Mouse (Mus musculus): ENCODE results near the gene Bcl11a. TPM values are rescaled to one million over a fixed set of nuclear protein-coding genes. Genes with fewer than 3 reads are reported as not detected.
A peak's percentile ranks its signal among the peaks of the same experiment; 100 is the strongest.

The Bcl11a gene
- polyA plus RNA-seq, 1 experiment, result 6.5 TPM

DNA sequence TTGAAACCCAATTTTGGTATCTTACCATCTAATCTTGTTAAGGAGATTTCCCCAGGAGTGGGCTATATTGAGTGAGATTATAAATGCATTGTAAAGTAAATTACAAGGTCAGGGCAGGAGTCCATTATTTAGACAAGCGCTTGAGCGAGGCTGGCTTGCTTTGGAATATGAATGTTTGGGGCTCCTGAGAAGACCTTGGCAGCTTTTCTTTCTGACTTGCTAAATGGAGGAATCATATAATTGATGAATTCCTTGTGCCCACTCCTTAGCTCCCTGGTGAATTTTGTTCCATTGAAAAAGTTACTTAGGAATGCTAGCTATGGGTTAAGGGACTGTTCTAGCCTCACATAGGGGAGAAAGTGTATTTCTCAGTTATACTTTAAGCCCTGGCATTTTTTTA lies 83.6 kb downstream of the Bcl11a start:
- no peak overlapping the region for H3K27ac ChIP-seq (ENCODE audit: control insufficient read depth, insufficient read depth, low read depth, low read length)
- TF ChIP-seq POLR2A (IDR thresholded peaks at IDR 0.05; ENCODE audit: control insufficient read depth, low read depth, low read length) (no peak), CTCF (IDR thresholded peaks at IDR 0.05; ENCODE audit: control insufficient read depth, insufficient read depth, insufficient replicate concordance, low read depth, low read length) (no peak)
- no peaks in the 10 kb centered on the region for H3K27me3 ChIP-seq (ENCODE audit: control insufficient read depth, insufficient read depth, low read length)
- no peaks in the 10 kb centered on the region for H3K36me3 ChIP-seq (ENCODE audit: control insufficient read depth, insufficient read depth, low read length)
- no peaks in the 10 kb centered on the region; the same call in 1 of the 2 replicates for H3K4me1 ChIP-seq (ENCODE audit: control insufficient read depth, insufficient read depth, low read length)
- H3K4me3 ChIP-seq (ENCODE audit: control insufficient read depth, low read depth, low read length), result no peak overlapping the region

DNA sequence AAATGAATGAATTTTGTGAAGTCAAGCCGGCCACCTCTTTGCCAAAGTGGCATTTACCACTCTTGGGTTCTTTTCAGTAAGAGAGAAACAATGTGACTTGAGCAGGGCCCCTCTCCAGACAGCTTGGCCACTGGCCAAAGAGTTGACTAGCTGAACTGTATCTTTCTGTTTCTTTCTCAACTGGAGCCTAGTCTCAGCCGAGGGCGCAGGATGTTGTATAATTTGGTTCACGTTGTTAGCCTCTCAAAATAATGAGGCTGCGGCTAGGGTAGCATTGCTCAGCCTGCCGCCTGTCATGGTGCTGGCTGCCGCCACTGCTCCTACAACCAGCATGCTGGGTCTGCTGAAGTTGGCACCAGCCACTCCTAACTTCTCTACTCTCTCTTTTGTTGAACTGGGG lies 84.2 kb downstream of the Bcl11a start:
- no peak overlapping the region for H3K27ac ChIP-seq (ENCODE audit: control insufficient read depth, insufficient read depth, low read depth, low read length)
- H3K4me1 ChIP-seq (ENCODE audit: control insufficient read depth, insufficient read depth, low read length), result no peaks in the 10 kb centered on the region; the same call in 1 of the 2 replicates
- H3K27me3 ChIP-seq (ENCODE audit: control insufficient read depth, insufficient read depth, low read length), result no peaks in the 10 kb centered on the region
- TF ChIP-seq CTCF (IDR thresholded peaks at IDR 0.05; ENCODE audit: control insufficient read depth, insufficient read depth, insufficient replicate concordance, low read depth, low read length), result no peak
- no peak for TF ChIP-seq POLR2A (IDR thresholded peaks at IDR 0.05; ENCODE audit: control insufficient read depth, low read depth, low read length)
- H3K4me3 ChIP-seq (ENCODE audit: control insufficient read depth, low read depth, low read length), result no peak overlapping the region
- H3K36me3 ChIP-seq (ENCODE audit: control insufficient read depth, insufficient read depth, low read length), result no peaks in the 10 kb centered on the region

DNA sequence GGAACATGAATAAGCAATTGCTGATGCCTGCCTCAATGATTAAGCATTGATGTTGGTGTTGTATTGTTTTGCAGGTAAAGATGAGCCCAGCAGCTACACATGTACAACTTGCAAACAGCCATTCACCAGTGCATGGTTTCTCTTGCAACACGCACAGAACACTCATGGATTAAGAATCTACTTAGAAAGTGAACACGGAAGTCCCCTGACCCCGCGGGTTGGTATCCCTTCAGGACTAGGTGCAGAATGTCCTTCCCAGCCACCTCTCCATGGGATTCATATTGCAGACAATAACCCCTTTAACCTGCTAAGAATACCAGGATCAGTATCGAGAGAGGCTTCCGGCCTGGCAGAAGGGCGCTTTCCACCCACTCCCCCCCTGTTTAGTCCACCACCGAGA lies 85.2 kb downstream of the Bcl11a start:
- H3K36me3 ChIP-seq (ENCODE audit: control insufficient read depth, insufficient read depth, low read length), result no peaks in the 10 kb centered on the region

DNA sequence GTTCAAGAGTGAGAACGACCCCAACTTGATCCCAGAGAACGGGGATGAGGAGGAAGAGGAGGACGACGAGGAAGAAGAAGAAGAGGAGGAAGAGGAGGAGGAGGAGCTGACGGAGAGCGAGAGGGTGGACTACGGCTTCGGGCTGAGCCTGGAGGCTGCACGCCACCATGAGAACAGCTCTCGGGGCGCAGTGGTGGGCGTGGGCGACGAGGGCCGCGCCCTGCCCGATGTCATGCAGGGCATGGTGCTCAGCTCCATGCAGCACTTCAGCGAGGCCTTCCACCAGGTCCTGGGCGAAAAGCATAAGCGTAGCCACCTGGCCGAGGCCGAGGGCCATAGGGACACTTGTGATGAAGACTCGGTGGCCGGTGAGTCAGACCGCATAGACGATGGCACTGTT lies 86.2 kb downstream of the Bcl11a start:
- Histone ChIP-seq H3K27me3 (ENCODE audit: control insufficient read depth, insufficient read depth, low read length) (no peaks in the 10 kb centered on the region), H3K27ac (ENCODE audit: control insufficient read depth, insufficient read depth, low read depth, low read length) (no peak overlapping the region), H3K36me3 (ENCODE audit: control insufficient read depth, insufficient read depth, low read length) (no peaks in the 10 kb centered on the region), H3K4me3 (ENCODE audit: control insufficient read depth, low read depth, low read length) (peak overlapping the region; percentile 39), H3K4me1 (ENCODE audit: control insufficient read depth, insufficient read depth, low read length) (no peaks in the 10 kb centered on the region; the same call in 1 of the 2 replicates)
- TF ChIP-seq POLR2A (IDR thresholded peaks at IDR 0.05; ENCODE audit: control insufficient read depth, low read depth, low read length) (no peak), CTCF (IDR thresholded peaks at IDR 0.05; ENCODE audit: control insufficient read depth, insufficient read depth, insufficient replicate concordance, low read depth, low read length) (no peak)

More for the DNA sequence above, 85.2 kb downstream of the Bcl11a start:
- Histone ChIP-seq H3K27ac (ENCODE audit: control insufficient read depth, insufficient read depth, low read depth, low read length) (no peak overlapping the region), H3K27me3 (ENCODE audit: control insufficient read depth, insufficient read depth, low read length) (no peaks in the 10 kb centered on the region), H3K4me3 (ENCODE audit: control insufficient read depth, low read depth, low read length) (no peak overlapping the region), H3K4me1 (ENCODE audit: control insufficient read depth, insufficient read depth, low read length) (no peaks in the 10 kb centered on the region; the same call in 1 of the 2 replicates)
- no peak for TF ChIP-seq CTCF (IDR thresholded peaks at IDR 0.05; ENCODE audit: control insufficient read depth, insufficient read depth, insufficient replicate concordance, low read depth, low read length)

DNA sequence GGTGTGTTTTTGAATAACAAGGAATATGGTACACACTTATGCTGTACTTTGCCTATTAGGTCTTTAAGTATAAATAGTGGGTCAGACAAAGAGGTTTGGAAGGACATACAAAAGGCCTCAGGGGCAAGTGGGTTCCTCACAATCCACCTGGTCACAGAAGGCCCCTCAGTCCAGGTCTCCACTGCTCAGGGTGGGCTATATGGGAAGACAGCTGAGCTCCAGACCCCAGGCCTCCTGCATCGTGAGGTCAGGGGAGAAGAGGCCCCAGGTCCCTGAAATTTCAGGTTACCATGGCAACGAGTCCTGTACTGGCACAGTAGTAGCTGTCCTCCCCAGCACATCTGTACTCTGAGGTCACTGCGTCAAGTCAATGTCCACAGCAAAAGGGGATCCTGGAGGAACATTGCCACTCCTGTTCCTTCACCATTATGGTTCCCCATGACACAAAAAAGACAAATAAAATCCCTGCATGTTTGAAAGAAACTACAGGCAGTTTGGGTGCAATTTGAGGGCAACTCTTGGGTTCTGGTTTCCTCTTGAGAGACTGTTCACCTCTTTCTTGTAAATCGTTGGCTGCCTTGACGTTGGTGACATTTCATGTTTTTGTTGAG lies 93.9 kb downstream of the Bcl11a start:
- H3K27ac ChIP-seq (ENCODE audit: control insufficient read depth, insufficient read depth, low read depth, low read length), result no peak overlapping the region
- H3K27me3 ChIP-seq (ENCODE audit: control insufficient read depth, insufficient read depth, low read length), result no peaks in the 10 kb centered on the region
- H3K4me1 ChIP-seq (ENCODE audit: control insufficient read depth, insufficient read depth, low read length), result peaks cover 4% of the 10 kb centered on the region
- H3K36me3 ChIP-seq (ENCODE audit: control insufficient read depth, insufficient read depth, low read length), result no peaks in the 10 kb centered on the region
- peak overlapping the region; percentile 86 for H3K4me3 ChIP-seq (ENCODE audit: control insufficient read depth, low read depth, low read length)
- TF ChIP-seq POLR2A (IDR thresholded peaks at IDR 0.05; ENCODE audit: control insufficient read depth, low read depth, low read length), result no peak
- TF ChIP-seq CTCF (IDR thresholded peaks at IDR 0.05; ENCODE audit: control insufficient read depth, insufficient read depth, insufficient replicate concordance, low read depth, low read length), result no peak

DNA sequence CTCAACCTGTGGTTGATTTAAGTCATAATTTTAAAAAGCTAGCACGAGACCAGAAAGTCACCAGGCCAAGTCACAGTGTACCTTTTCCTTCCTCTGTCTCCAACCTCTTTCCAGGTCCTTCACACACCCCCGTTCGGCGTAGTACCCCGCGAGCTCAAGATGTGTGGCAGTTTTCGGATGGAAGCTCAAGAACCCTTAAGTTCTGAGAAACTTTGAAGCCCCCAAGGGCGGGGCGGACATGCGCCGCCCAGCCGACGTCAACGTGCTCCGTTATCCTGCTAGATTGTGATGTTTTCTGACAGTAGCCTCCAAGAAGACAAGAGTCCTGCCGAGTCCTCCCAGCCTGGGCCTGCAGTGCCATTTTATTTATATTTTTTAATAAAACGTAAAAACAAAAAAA lies 94.7 kb downstream of the Bcl11a start:
- peak overlapping the region; percentile 86 for H3K4me3 ChIP-seq (ENCODE audit: control insufficient read depth, low read depth, low read length)
- H3K27me3 ChIP-seq (ENCODE audit: control insufficient read depth, insufficient read depth, low read length), result no peaks in the 10 kb centered on the region
- no peaks in the 10 kb centered on the region for H3K36me3 ChIP-seq (ENCODE audit: control insufficient read depth, insufficient read depth, low read length)
- peak overlapping the region; percentile 74 for H3K27ac ChIP-seq (ENCODE audit: control insufficient read depth, insufficient read depth, low read depth, low read length)
- peaks cover 4% of the 10 kb centered on the region for H3K4me1 ChIP-seq (ENCODE audit: control insufficient read depth, insufficient read depth, low read length)
- peak; percentile 77; the same call in 1 of the 2 replicates for TF ChIP-seq POLR2A (IDR thresholded peaks at IDR 0.05; ENCODE audit: control insufficient read depth, low read depth, low read length)
- no peak for TF ChIP-seq CTCF (IDR thresholded peaks at IDR 0.05; ENCODE audit: control insufficient read depth, insufficient read depth, insufficient replicate concordance, low read depth, low read length)

DNA sequence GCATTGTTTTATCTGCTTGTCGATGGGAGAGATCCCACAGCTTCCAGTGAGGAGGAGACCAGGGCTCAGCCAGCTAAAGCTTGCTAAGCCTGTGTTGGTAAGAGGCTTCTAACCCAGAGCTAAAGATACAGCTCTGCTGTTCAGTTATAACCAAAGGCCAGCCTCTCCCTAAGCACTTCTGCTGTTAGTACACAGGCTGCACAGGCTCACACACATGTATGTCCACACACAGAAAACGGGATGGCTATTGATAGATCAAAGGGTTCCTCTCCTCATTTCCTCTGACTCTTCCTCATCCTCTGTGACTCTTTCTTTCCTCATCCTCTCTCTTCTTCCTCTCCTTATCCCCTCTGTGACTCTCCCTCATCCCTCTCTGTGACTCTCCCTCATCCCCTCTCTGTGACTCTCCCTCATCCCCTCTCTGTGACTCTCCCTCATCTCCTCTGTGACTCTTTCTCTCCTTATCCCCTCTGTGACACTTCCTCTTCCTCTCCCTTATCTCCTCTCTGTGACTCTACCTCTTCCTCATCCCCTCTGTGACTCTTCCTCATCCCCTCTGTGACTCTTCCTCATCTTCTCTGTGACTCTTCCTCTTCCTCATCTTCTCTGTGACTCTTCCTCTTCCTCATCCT lies 96.4 kb downstream of the Bcl11a start:
- Histone ChIP-seq H3K27ac (ENCODE audit: control insufficient read depth, insufficient read depth, low read depth, low read length) (no peak overlapping the region), H3K4me3 (ENCODE audit: control insufficient read depth, low read depth, low read length) (no peak overlapping the region), H3K4me1 (ENCODE audit: control insufficient read depth, insufficient read depth, low read length) (peaks cover 4% of the 10 kb centered on the region), H3K36me3 (ENCODE audit: control insufficient read depth, insufficient read depth, low read length) (no peaks in the 10 kb centered on the region), H3K27me3 (ENCODE audit: control insufficient read depth, insufficient read depth, low read length) (no peaks in the 10 kb centered on the region)
- TF ChIP-seq POLR2A (IDR thresholded peaks at IDR 0.05; ENCODE audit: control insufficient read depth, low read depth, low read length), result no peak
- TF ChIP-seq CTCF (IDR thresholded peaks at IDR 0.05; ENCODE audit: control insufficient read depth, insufficient read depth, insufficient replicate concordance, low read depth, low read length), result no peak
